In genomic region chr14:22335101-22335820, GRCm38 (mm10) we compare ENCODE assay signal across 18 mouse cellular contexts.
DNase-seq lines count a peak whose midpoint lies in the region; TF ChIP-seq lines count a peak whose summit lies in the region.
"Had no signal": no experiment of that assay in that cellular context is flagged by ENCODE, and none has a peak within 500 bp of the region (broad histone marks: within the 10 kb centered on the region; RNA-seq: fewer than 3 reads in every experiment).

No protein-coding gene starts in this region.

- no peak overlapping the region for H3K27ac ChIP-seq in kidney, adult 2 months (ENCODE audit: insufficient read depth, low read depth, low read length)
- H3K27ac ChIP-seq in left cerebral cortex, adult 2 months: no peak overlapping the region
- H3K27ac ChIP-seq: embryonic facial prominence, embryonic 12.5 days; forebrain, embryonic 12.5 days; heart, embryonic 13.5 days; hindbrain, embryonic 15.5 days had no signal

- WGBS in kidney, adult 2 months: 43% methylated on average over 5 of the region's 5 CpGs

- no peak for TF ChIP-seq POLR2A in kidney, adult 2 months (IDR thresholded peaks at IDR 0.05; ENCODE audit: low read depth, low read length)

- no peak overlapping the region for H3K4me3 ChIP-seq in kidney, adult 2 months (ENCODE audit: insufficient read depth, low read depth, low read length)
- no peak overlapping the region for H3K4me3 ChIP-seq in left cerebral cortex, adult 2 months
- H3K4me3 ChIP-seq: embryonic facial prominence, embryonic 12.5 days; forebrain, embryonic 12.5 days; heart, embryonic 13.5 days; hindbrain, embryonic 15.5 days had no signal

- no peaks in the 10 kb centered on the region for H3K36me3 ChIP-seq in kidney, adult 2 months (ENCODE audit: control insufficient read depth, insufficient read depth, low read length)
- H3K36me3 ChIP-seq: embryonic facial prominence, embryonic 12.5 days; forebrain, embryonic 12.5 days; G1E; heart, embryonic 13.5 days; hindbrain, embryonic 15.5 days had no signal

- H3K4me1 ChIP-seq in kidney, adult 2 months (ENCODE audit: control insufficient read depth, insufficient read depth, low read length): peaks cover 7% of the 10 kb centered on the region; the same call in 1 of the 2 replicates
- H3K4me1 ChIP-seq: embryonic facial prominence, embryonic 12.5 days; forebrain, embryonic 12.5 days; heart, embryonic 13.5 days; hindbrain, embryonic 15.5 days had no signal

- TF ChIP-seq CTCF in kidney, adult 2 months (conservative IDR thresholded peaks at IDR 0.05; ENCODE audit: insufficient read depth, insufficient read length, low read depth, low read length): no peak
- no peak for TF ChIP-seq CTCF in left cerebral cortex, adult 2 months (IDR thresholded peaks at IDR 0.05)

- peak; percentile 81 for DNase-seq in kidney, adult 2 months
- DNase-seq in kidney, postnatal 4 days: no peak
- DNase-seq in fat pad, adult 2 months (ENCODE audit: extremely low read depth, low read depth, low spot score): peak; percentile 84
- peak; percentile 27 for DNase-seq in kidney, postnatal 14 days
- DNase-seq in left cerebral cortex, adult 2 months (ENCODE audit: extremely low spot score in 1 of 2, low spot score in 2 of 2): no peak
- DNase-seq in urinary bladder, adult 18-20 months (ENCODE audit: low spot score in 2 of 2): no peak
- DNase-seq: adrenal gland, adult 8-10 months; B cell, adult 2 months; cerebellum, adult 11-12 months; cerebellum, adult 9-10 months; cerebellum, postnatal 25 days; gastrocnemius, postnatal 10 days; heart, postnatal 36 days had no signal

- no peaks in the 10 kb centered on the region for H3K27me3 ChIP-seq in kidney, adult 2 months (replicated peaks; ENCODE audit: control insufficient read depth, insufficient read depth, low read length)
- H3K27me3 ChIP-seq: embryonic facial prominence, embryonic 12.5 days; hindbrain, embryonic 15.5 days had no signal

- intact Hi-C loops in left cerebral cortex, adult 2 months (cut with DNase I): no loop called here

Comparison
In these comparisons a context has a peak if more than half of its experiments do, and no peak if none do; other contexts are left out.
1. DNase-seq: peak in kidney, adult 2 months (single experiment), fat pad, adult 2 months (single experiment) and kidney, postnatal 14 days (single experiment); none in kidney, postnatal 4 days (0 of 2), left cerebral cortex, adult 2 months (0 of 2) and urinary bladder, adult 18-20 months (0 of 2).